Mouse (Mus musculus) liver, embryonic 13.5 days (tissue): Measurements from ENCODE around the gene Trpm2. TPM values are rescaled to one million over a fixed set of nuclear protein-coding genes. Genes with fewer than 3 reads are reported as not detected.
A peak's percentile ranks its signal among the peaks of the same experiment; 100 is the strongest.
"Not testable (repeated sequence)": the region's sequence is repeated elsewhere in the genome, so short reads cannot be mapped to it uniquely, and the experiment has no call there.

Source experiments
- ATAC-seq: fragments of 200-750 bp; cut with Nextera tagmentation; 2 replicates; pipeline ENCODE4 v1.8.0; 2017; ENCODE audit warnings: low read depth, mild to moderate bottlenecking, moderate number of reproducible peaks, moderate library complexity
- DNase-seq: peaks from one replicate; pipeline ENCODE4 v3.0.0; 2022
- H3K27ac ChIP-seq: fragments of 300-500 bp; sonication (generic); 2 replicates; pipeline ENCODE4 v1.5.1; 2015; ENCODE audit warnings: moderate library complexity, mild to moderate bottlenecking, inconsistent platforms
- H3K27me3 ChIP-seq: fragments of 300-500 bp; sonication (generic); 2 replicates; pipeline ENCODE4 v1.6.1; 2015; ENCODE audit warnings: mild to moderate bottlenecking, inconsistent platforms
- H3K36me3 ChIP-seq: fragments of 300-500 bp; sonication (generic); 2 replicates; pipeline ENCODE4 v1.6.1; 2015; ENCODE audit warnings: mild to moderate bottlenecking, inconsistent platforms
- H3K4me1 ChIP-seq: fragments of 300-500 bp; sonication (generic); replicated peaks from 2 replicates; pipeline ENCODE4 v1.6.1; 2015; ENCODE audit warnings: inconsistent platforms
- H3K4me2 ChIP-seq: fragments of 300-500 bp; sonication (generic); 2 replicates; pipeline ENCODE4 v1.6.1; 2015; ENCODE audit warnings: inconsistent platforms, mild to moderate bottlenecking, moderate library complexity
- H3K4me3 ChIP-seq: fragments of 300-500 bp; sonication (generic); replicated peaks from 2 replicates; pipeline ENCODE4 v1.5.1; 2015; ENCODE audit warnings: mild to moderate bottlenecking, inconsistent platforms
- H3K9ac ChIP-seq: fragments of 300-500 bp; sonication (generic); 2 replicates; pipeline ENCODE4 v1.6.1; 2015; ENCODE audit warnings: mild to moderate bottlenecking, inconsistent platforms
- H3K9me3 ChIP-seq: fragments of 300-500 bp; sonication (generic); replicated peaks from 2 replicates; pipeline ENCODE4 v1.6.1; 2016; ENCODE audit warnings: inconsistent platforms
- WGBS: fragments of 180-500 bp; shearing (Covaris S2); methylation state at CpG from one replicate; pipeline ENCODE4 v1.1.7; 2015; ENCODE audit not compliant: insufficient replicate concordance; 5-methylcytosine and 5-hydroxymethylcytosine counted together
- polyA plus RNA-seq: library from polyadenylated mRNA; unstranded; fragments of >200 nt; fragmentation: Nextera tagmentation; extraction: Ambion mirVana; gene quantifications from 2 replicates; pipeline ENCODE4 v1.2.1, GENCODE M21; 2015

Trpm2 gene
- 0.73 and 0.94 TPM in 2 replicates for polyA plus RNA-seq

- no peak within 1 kb of the TSS for H3K27ac ChIP-seq
Observed at GRCm38 (mm10) chr10:77970481-77970880, at the start of gene Trpm2. TSS of gene Trpm2 (minus strand) at chr10:77970563.

DNA sequence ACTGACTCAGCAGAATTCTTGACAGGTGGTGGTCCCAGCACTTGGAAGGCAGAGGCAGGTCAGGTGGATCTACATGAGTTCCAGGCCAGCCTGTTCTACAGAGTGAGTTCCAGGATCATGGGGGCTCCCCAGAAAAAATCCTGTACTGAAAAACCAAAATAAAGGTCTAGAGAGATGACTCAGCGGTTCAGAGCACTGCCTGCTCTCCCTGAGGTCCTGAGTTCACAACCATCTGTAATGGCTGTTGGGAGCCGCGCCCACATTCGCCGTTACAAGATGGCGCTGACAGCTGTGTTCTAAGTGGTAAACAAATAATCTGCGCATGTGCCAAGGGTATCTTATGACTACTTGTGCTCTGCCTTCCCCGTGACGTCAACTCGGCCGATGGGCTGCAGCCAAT, 49.6 kb upstream of the Trpm2 start:
- not testable (repeated sequence) for DNase-seq, H3K27ac ChIP-seq, H3K36me3 ChIP-seq, H3K4me2 ChIP-seq, H3K4me3 ChIP-seq, H3K9me3 ChIP-seq, H3K9ac ChIP-seq, H3K27me3 ChIP-seq
- peaks cover 15% of the 10 kb centered on the region for H3K4me1 ChIP-seq
- ATAC-seq: 0 out of 2 replicates have a peak, but pooled peaks have one; percentile 5
- WGBS: 94% methylated on average over 7 of the region's 11 CpGs

More at GRCm38 (mm10) chr10:77970481-77970880, at the start of gene Trpm2:
- Histone ChIP-seq H3K4me3 (peak within 1 kb of the TSS; percentile 16), H3K9ac (no peak within 1 kb of the TSS), H3K27me3 (peaks cover 44% of the 10 kb centered on the region), H3K9me3 (no peaks in the 10 kb centered on the region), H3K4me1 (peaks cover 11% of the 10 kb centered on the region), H3K36me3 (no peaks in the 10 kb centered on the region), H3K4me2 (peak within 1 kb of the TSS; percentile 34)
- ATAC-seq: no peak
- DNase-seq: no peak
- WGBS: 24% methylated on average over 6 of the region's 6 CpGs

GRCm38 (mm10) chr10:78019291-78019690, 48.9 kb upstream of the Trpm2 start:
- Histone ChIP-seq H3K36me3 (no peaks in the 10 kb centered on the region), H3K9ac (no peak overlapping the region), H3K4me2 (peak overlapping the region; percentile 61; the same call in 1 of the 2 replicates), H3K9me3 (no peaks in the 10 kb centered on the region), H3K4me3 (no peak overlapping the region; the same call in 1 of the 2 replicates), H3K27me3 (0 out of 2 replicates have a peak, but pooled peaks cover 8% of the 10 kb centered on the region), H3K4me1 (peaks cover 15% of the 10 kb centered on the region), H3K27ac (no peak overlapping the region)
- DNase-seq: no peak
- WGBS: 77% methylated on average over 4 of the region's 4 CpGs
- peak; percentile 26; the same call in 1 of the 2 replicates for ATAC-seq

DNA sequence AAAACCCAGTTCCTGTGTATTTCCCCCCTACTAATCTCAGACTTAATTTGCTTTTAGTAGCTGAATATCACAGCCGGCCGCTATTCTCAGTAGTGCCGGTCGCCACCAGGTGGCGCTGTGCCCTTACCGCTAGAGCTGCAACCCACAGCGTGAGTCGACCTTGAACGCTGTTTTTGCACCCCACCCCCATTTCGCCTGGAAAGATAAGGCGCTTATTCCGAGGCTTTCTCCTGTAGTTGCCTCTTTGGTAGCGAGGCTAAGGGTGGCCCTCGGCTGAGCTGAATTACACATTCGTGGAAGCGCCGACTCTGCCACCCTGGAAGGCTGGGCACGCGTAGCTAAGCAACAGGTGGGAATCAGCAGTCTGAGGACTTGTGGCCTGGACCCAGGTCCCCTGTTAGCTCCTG, 48.4 kb upstream of the Trpm2 start:
- H3K4me1 ChIP-seq: peaks cover 15% of the 10 kb centered on the region
- peak overlapping the region; percentile 43 for H3K4me3 ChIP-seq
- 0 out of 2 replicates have a peak, but pooled peaks cover 8% of the 10 kb centered on the region for H3K27me3 ChIP-seq
- H3K9ac ChIP-seq: peak overlapping the region; percentile 55
- no peaks in the 10 kb centered on the region for H3K36me3 ChIP-seq
- peak overlapping the region; percentile 61 for H3K4me2 ChIP-seq
- ATAC-seq (peak; percentile 82), DNase-seq (peak; percentile 71)
- no peak overlapping the region for H3K27ac ChIP-seq
- no peaks in the 10 kb centered on the region for H3K9me3 ChIP-seq
- WGBS: 14% methylated on average over 19 of the region's 19 CpGs

- Histone ChIP-seq H3K9ac (no peak overlapping the region), H3K27ac (no peak overlapping the region), H3K36me3 (no peaks in the 10 kb centered on the region), H3K9me3 (no peaks in the 10 kb centered on the region), H3K27me3 (0 out of 2 replicates have a peak, but pooled peaks cover 8% of the 10 kb centered on the region), H3K4me3 (no peak overlapping the region), H3K4me1 (peaks cover 21% of the 10 kb centered on the region), H3K4me2 (no peak overlapping the region)
- DNase-seq (no peak), ATAC-seq (no peak)
- 50% methylated on average over 5 of the region's 5 CpGs for WGBS
Observed at GRCm38 (mm10) chr10:78016366-78016765, 46.0 kb upstream of the Trpm2 start.

GRCm38 (mm10) chr10:78015489-78015888, 45.1 kb upstream of the Trpm2 start:
- Histone ChIP-seq H3K9ac (no peak overlapping the region), H3K36me3 (no peaks in the 10 kb centered on the region), H3K27ac (no peak overlapping the region), H3K27me3 (0 out of 2 replicates have a peak, but pooled peaks cover 8% of the 10 kb centered on the region), H3K4me1 (peaks cover 27% of the 10 kb centered on the region), H3K9me3 (no peaks in the 10 kb centered on the region), H3K4me2 (no peak overlapping the region), H3K4me3 (no peak overlapping the region)
- 78% methylated on average over 1 of the region's 1 CpGs for WGBS
- ATAC-seq: no peak
- no peak for DNase-seq

- no peak for ATAC-seq
- Histone ChIP-seq H3K4me1 (peaks cover 28% of the 10 kb centered on the region), H3K4me2 (no peak overlapping the region), H3K9ac (no peak overlapping the region), H3K27ac (no peak overlapping the region), H3K9me3 (no peaks in the 10 kb centered on the region), H3K36me3 (no peaks in the 10 kb centered on the region), H3K27me3 (0 out of 2 replicates have a peak, but pooled peaks cover 8% of the 10 kb centered on the region), H3K4me3 (no peak overlapping the region)
- no peak for DNase-seq
- 78% methylated on average over 18 of the region's 18 CpGs for WGBS
Observed at GRCm38 (mm10) chr10:78012661-78013495, 42.5 kb upstream of the Trpm2 start.

- not testable (repeated sequence) for ATAC-seq, DNase-seq, H3K27ac ChIP-seq, H3K9me3 ChIP-seq, H3K36me3 ChIP-seq, H3K9ac ChIP-seq, H3K27me3 ChIP-seq
- WGBS: 77% methylated on average over 5 of the region's 5 CpGs
- H3K4me3 ChIP-seq: peak overlapping the region; percentile 89; the same call in 1 of the 2 replicates
- H3K4me1 ChIP-seq: peaks cover 44% of the 10 kb centered on the region
- peak overlapping the region; percentile 98 for H3K4me2 ChIP-seq
Observed at GRCm38 (mm10) chr10:78011116-78011515, 40.8 kb upstream of the Trpm2 start.

GRCm38 (mm10) chr10:78010335-78010734, 40.0 kb upstream of the Trpm2 start:
- peaks cover 51% of the 10 kb centered on the region for H3K4me1 ChIP-seq
- peak overlapping the region; percentile 98 for H3K4me2 ChIP-seq
- DNase-seq (no peak), ATAC-seq (no peak)
- peak overlapping the region; percentile 96 for H3K9ac ChIP-seq
- 6% methylated on average over 10 of the region's 10 CpGs for WGBS
- H3K9me3 ChIP-seq: no peaks in the 10 kb centered on the region
- peaks cover 13% of the 10 kb centered on the region for H3K36me3 ChIP-seq
- no peak overlapping the region; the same call in 1 of the 2 replicates for H3K27ac ChIP-seq
- no peaks in the 10 kb centered on the region for H3K27me3 ChIP-seq
- peak overlapping the region; percentile 89 for H3K4me3 ChIP-seq

- under 1% methylated on average over 9 of the region's 9 CpGs for WGBS
- Histone ChIP-seq H3K27me3 (no peaks in the 10 kb centered on the region), H3K4me1 (peaks cover 56% of the 10 kb centered on the region), H3K9me3 (no peaks in the 10 kb centered on the region), H3K4me3 (peak within 1 kb of the TSS; percentile 89), H3K27ac (peak within 1 kb of the TSS; percentile 99), H3K4me2 (peak within 1 kb of the TSS; percentile 98), H3K9ac (peak within 1 kb of the TSS; percentile 96), H3K36me3 (peaks cover 17% of the 10 kb centered on the region)
- no peak for ATAC-seq
- no peak for DNase-seq
Observed at GRCm38 (mm10) chr10:78009945-78010293, 39.6 kb upstream of the Trpm2 start, which contains the start of gene Pfkl. TSS of gene Pfkl (minus strand) at chr10:78010083.

GRCm38 (mm10) chr10:78009184-78009944, 39.0 kb upstream of the Trpm2 start:
- DNase-seq: peak; percentile 95
- H3K9me3 ChIP-seq: no peaks in the 10 kb centered on the region
- under 1% methylated on average over 59 of the region's 59 CpGs for WGBS
- peak overlapping the region; percentile 89 for H3K4me3 ChIP-seq
- H3K36me3 ChIP-seq: peaks cover 22% of the 10 kb centered on the region
- H3K9ac ChIP-seq: peak overlapping the region; percentile 96
- peak; percentile 89 for ATAC-seq
- H3K27ac ChIP-seq: peak overlapping the region; percentile 99
- peaks cover 61% of the 10 kb centered on the region for H3K4me1 ChIP-seq
- H3K4me2 ChIP-seq: peak overlapping the region; percentile 98
- H3K27me3 ChIP-seq: no peaks in the 10 kb centered on the region
